Mouse (Mus musculus): ENCODE measurements around the gene Ccser2.

The Ccser2 gene

DNA sequence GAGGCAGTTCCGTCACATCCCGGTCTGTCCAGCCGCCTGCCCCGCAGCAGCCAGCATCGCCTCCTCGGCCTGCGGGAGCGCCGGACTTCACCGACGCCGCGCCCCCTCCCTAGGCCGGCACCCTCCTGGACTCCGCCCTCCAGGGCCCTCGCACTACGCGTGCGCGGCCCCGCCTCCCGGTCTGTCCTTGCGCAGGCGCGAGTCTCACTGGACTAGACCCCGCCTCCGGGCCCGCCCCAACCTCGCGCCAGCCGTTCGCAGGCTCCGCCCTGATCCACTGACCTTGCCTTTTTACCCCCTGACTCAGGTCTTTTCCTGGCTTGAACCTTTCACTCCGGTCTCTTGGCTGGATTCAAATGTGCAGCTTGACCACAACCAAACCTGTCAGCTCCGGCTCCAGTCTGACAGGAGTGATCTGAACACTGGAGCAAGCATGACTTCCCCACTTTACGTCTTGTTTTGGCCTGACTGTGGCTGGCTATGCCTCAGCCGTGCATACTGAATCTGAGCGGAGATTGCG is at the start of gene Ccser2:
Gene Ccser2 (minus strand): TSS at position 150 of the 520 bp plus-strand sequence.
- DNase-seq: peak; percentile 99

DNA sequence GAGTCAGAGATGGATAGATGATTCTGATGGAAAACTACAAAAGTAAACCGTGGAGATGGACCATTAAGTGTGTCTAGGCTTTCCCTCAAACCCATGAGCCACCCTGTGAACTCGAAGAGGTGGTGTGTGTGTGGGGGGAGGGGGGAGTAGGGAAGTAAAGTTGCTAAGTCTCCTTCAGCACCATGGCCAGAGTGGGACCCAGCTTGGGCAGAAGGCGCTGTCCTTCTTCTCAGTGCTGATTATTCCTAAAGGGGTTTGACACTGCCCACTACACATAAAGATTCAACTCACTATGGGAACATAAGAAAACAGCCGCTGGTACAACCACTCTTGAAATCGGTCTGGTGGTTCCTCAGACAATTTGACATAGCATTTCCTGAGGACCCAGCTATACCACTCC is 47.3 kb upstream of the Ccser2 start:
- no peak for DNase-seq

DNA sequence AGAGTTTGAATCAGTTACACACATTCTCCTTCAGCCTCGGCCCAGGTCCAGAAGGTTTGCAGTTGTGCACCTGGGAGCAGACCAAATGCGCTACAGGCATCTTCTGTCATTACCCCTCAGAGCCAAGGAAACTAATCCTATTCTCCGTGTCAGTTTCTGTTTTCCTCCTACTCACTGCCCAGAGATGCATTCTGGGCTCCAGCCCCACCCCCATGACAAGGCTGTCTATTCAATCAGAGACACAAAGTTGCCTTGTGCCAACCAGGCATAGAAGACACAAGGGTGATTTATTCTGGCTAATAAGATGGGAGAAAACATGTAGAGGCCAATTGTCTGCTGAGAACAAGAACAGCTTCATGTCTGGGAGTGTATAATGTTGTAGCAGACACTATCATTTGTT is 45.1 kb upstream of the Ccser2 start:
- no peak for DNase-seq

DNA sequence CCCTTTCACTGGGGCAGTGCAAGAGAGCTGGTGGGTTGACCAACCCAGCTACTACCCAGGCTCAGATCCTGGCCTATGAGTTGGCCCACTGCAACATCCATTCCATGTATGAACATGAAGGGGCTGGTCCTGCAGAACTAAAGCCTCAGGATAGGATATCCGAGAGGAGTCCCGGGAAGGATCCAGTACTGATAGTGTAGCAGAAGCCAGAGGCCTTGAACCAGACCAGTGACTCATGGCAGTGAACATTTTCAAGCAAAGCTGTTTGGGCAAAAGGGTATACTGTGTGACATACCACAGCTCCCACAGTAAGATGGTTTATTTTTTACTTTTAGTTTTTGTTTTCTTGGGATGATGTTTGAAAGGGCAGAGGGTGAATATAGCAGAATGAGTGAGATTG is 41.1 kb upstream of the Ccser2 start:
- no peak for DNase-seq

DNA sequence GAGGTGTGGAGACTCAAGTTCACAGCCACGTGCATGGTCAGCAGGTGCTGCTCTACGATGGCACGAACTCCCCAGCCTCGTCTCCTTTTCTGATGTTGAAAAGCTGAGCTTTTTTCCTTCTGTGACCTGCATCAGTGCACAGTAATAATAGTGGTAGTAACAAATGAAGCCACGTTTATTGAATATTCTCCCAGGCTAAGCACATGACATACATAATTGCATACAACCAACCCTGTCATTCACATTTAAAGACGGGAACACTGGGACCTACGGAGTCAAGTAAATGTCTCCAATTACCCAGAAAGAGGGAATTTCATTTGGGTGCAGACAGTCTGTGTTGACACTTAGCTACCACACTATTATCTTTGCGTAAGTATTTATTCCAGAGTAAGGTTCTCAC is 37.9 kb upstream of the Ccser2 start:
- no peak for DNase-seq

DNA sequence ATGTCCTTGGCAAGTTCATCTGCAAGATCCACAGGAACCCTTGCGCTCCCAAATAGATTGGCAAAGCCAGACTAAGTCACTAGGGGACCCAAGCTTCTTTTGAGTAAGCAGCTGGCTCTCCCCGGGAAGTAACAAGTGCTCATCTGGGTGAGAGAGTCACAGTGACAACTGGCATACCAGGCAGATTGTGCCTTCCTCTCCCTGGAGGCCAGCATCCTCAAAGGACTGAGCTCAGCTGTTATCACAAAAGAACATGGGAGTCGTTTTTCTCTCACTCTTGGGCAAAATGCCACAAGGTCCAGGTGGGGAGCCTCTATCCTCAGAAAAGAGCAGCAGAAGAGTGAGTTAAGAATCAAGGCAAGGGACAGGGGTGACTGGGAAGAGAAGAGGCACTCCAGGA is 37.3 kb upstream of the Ccser2 start:
- DNase-seq: no peak

DNA sequence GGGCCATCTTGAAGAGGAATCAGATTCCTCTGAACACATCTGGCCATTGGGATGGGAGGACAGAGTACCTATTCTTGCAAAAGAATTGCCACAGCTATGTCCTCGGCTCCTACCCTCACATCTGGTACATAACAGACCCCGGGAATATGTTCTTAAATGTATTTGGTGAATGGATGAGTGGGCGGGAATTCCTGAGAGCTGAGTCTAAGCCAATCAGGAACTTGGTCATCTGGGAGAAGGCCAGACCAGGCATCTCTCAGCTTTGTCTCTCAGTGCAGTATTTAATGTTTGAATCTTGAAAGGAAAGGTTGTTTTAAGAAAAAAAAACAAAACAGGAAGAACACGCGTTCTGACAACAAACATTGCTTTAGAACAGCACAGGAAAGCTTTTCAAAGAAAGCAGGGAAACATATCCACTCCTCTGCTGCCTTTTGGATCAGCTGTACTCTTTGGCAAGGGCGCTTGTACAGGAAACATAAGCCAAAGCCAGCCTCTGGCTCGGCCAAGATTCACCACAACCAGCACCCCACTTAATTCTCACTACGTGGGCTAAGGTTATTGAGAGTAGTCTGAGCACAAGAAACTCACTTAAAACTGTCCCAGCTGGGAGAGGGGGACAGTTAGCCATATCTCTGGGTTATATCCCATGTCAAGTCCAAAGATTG is 35.0 kb upstream of the Ccser2 start:
- DNase-seq: no peak

DNA sequence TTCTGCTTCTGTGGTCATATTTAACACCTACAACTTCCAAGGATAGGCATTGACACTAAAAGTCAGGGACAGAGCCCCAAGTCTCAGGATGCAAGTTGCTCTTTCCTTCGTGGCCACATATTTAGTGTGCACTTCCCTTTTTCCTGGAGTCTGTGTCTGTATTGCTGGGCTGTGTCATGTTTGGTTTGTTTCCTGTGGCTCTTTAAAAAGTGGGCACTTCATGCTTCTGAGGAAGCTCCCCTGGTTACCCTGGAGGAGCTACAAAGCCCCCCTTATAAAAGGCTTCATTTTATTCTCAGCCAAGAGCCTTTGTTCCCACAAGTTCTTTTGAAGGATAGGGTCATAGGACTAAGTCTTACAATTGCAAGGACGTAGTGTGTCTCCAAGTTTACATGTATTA is 34.3 kb upstream of the Ccser2 start:
- no peak for DNase-seq

DNA sequence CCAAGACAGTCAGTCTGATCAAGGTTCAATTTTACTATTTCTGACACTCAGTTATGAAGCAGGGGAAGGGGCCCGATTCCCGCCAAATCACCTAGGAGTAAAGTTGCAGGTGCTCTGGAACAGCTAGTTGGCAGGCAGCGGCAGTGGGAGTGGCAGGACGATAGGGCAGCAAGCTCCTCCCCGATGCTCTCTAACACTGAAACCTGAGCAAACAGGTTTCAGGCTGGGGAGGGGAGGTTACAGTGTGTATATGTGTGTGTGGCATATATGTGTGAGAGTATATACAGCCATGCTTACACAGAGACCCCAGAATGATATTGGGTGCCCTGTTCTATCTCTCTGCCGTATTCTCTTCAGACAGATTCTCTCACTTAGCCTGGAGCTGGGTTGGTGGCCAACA is 32.2 kb upstream of the Ccser2 start:
- DNase-seq: peak; percentile 9

DNA sequence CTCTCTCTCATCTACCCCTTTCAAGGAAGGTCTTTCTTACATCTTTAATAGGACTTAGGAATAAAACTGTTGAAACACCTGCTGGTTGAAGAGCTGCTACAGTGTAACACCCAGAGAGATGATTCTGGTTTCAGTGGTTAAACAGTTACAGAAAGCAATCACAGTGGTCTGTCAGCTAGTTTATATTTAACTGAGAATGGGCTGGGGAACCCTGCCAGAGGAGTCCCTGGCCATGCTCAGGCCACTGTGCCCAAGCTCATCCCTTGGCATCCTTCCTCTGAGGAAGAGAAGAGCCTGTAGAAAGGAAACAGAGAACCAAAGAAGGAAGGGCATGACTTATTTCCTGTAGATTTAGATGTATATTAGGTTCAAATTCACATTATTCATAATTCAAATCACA is 21.2 kb upstream of the Ccser2 start:
- peak; percentile 65 for DNase-seq

DNA sequence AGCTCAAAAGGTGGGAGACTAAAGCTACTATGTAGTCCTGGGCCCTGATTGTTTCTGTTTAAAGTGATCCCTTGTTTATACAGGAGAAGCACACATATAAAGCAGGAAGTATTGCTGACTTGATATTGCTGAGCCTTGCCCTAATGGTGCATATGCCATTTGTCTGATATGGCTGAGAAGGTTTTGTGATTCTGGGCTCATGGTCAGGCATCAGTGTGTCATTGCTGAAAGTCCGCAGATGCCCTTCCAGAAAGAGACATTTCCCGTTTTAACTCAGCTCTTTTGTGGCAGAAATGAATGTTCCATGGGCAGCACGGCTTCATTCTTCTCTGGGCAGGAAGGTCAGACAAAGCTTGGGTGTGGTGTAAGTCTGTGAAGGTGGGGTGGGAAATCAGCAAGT is 17.1 kb upstream of the Ccser2 start:
- DNase-seq: no peak

DNA sequence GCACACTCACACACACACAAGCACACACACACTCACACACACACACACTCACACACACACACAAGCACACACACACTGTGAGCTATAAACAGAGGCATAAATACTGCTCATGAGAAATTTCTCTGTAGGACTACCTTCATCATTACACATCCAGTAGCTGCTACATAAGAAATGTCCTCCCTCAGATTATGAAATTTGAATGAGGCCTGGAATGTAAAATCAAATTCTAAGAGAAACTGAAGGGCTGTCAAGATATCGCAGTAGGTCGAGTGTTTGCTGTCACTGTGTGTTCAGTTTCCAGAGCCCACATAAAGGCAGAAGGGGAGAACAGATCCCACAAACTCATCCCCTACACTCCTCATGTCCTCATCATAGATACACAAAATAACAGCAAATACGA is 6.4 kb upstream of the Ccser2 start:
- no peak for DNase-seq

DNA sequence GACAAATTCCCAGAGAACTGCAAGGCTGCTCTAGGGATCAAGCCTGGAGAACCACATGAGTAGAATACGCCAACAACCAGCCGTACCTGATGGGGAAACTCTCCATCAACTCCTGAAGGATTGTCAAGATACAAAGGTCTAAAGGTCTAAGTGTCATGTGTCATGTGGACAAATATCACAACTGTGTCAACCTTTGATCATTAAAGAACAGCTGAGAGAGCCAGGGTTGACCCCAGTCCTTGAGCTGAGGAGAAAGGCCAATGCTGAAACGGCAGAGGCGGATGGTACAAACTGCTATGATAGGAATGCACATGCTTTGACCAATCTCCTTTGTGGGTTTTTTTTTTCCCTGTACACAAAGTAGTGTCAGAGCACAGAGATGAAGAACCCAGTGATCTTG is 2.6 kb upstream of the Ccser2 start:
- DNase-seq: peak; percentile 31

DNA sequence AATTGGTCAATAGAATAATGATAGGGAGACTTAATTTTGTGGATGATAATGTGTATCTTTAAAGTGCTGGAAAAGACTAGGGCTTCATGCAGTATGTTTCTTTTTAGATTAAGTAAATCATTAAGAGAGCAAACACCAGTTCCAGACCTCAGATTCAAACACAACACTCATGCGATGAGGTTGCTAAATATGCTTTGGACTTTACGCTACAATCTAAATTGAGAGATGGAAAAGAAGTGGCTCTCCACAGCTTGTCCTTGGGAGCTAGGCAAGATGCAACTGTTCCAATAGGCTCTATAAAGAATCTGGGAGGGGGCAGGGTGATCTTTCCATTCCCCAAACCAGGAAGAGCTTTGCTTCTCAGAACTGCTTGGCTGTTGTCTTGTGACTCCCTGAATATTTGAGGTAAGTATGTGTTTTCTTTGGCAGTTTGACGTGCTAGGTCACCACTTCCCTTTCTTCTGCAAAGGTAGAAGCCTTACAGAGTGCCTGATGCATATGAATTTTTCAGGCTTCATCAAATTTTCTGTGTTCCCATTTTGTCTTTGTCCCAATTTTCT is 1.4 kb upstream of the Ccser2 start:
- peak; percentile 32 for DNase-seq

DNA sequence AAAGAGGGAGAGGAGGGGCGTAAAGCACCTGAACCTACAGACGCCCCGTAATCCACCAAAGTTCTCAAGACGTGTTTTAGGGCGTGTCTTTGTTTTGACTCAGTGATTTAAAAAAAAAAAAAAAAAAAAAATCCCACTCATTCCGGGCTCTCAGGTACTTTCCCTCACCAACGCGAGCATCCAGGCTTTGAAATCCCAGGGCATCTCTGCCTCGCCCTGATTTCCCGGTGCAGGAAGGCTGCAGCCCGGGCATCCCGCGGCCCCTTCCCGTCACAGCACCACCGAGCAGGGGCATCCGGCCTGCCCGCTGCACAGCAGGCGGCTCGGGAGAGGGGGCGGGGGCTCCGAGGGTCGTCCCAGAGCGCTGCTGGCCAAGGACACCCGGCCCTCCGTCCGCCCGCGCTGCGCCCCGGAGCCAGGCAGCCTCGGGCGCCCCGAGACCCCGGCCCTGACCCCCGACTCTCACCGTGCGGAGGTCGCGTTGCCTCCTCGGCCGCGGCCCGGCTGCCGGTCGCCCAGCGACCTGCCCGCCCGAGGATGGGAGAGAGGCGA is 425 bp downstream of the Ccser2 start:
- DNase-seq: no peak

DNA sequence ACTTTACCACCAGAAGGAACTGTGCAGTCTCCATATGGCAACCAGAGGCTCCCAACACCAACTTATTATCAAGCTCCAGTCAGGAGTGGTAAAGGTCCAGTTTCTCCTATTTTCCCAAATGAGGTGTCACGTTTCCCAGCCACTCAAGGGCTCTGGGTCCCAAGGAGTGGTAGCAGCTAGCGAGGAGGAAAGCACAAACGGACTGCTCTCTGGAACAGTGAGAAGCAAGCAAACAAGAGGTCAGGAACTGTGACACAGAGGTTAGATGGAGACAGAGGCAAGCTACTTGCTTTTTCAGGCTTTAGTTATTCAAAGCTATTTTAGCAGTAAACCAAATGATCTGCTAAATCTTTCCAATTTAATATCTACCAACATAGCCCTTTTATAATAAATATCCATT is 3.2 kb downstream of the Ccser2 start:
- no peak for DNase-seq

DNA sequence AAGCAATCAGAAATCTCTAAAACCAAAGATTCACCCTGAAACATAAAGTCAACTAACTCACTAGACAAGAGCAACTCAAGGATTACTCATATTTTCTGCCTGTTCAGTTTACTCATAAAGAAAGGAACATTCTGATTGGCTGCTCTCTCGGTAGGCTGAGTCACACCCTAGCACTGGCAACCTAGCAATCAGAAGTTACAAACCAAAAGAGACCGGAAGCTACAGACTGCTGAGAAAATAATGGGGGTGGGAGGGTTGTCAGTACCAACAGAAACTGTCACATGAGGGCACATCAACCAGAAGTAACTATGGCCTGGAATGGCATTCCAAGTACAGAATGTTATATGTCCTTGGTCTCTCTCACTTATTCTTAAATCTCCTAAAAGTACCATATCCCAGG is 6.1 kb downstream of the Ccser2 start:
- DNase-seq: no peak

DNA sequence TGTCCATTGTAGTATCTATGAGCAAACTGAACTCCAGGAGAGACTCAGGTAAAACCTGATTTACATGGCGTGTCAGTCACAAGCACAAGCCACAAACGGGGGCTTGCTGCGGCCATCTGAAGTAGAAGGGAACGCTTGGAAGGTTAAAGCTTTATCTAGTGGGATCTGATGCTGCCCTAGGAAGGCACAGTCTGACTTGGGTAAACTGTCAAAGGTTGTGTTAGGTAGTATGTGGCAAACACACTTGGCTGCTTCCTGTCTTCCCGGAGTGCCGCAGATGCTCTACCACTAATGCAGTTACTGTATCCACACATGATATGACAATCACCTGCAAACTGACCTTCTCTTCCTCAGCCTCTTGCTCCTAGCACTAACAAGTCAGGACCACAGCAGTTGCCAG is 10.9 kb downstream of the Ccser2 start:
- DNase-seq: no peak

DNA sequence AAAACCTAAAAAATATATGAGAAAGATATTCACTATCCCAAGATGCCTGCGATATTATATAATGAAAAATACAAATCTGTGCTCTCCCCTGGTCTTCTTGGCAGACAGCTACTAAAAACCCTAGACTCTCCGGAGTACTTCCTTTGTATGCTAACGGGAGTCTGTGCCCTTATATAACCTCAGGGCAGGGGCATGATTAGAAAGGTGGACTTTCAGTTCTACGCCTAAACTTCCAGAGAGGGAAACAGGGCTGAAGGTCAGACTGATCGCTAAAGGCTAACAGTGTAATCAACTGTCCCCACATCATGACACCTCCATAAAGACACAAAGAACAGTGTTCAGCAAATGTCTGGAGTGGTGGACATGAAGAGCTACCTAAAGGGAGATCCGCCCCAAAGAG is 11.3 kb downstream of the Ccser2 start:
- DNase-seq: no peak

DNA sequence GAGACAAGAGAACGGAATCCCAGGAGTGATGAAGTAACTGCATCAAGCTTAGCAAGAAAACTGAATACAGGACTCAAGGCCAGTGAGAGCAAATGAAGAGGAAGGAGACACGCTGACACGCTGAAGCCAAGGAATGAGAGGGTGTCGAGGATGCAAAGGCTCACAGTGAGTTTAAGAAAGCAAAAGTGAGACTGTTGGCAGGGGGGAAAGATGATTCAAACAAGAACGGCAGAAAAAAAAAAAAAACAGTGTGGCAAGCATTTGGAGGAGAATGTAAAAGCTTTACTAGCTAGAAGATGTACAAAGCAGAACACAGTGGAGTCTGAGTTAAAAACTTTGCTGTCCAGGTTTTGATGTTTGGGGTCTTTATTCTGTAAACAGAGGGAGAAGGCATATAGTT is 11.9 kb downstream of the Ccser2 start:
- no peak for DNase-seq

DNA sequence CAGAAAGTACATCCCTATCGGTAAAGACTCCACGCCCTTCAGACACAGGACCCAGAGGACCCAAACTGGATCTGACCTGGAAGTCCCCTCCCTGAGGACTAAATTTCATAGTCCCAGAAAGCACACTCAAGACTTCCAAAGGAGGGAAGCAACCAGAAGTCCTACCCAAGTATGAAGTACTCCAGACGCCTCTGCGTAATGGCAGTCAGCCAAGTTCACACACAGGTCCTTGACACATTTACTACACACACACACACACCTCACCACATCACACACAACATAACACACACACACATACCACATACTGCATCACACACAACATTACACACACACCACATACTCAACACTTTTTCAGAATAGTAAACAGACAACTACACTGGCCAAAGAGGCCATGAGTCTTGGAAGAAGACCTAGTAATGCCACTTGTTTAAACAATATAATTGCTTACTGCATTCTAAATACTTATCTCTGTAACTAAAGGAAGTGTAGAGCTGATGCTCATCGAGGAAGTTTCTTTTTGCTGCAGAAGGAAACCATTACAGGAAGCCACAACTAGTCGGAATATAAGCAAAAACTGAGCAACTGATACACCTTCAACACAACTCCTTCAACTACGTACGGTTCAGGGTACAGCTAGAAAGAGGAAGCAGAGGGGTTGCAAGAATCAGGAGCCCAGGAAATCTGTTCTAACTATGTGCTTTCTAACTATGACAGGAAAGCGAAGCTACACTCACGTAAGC is 15.7 kb downstream of the Ccser2 start:
- no peak for DNase-seq

DNA sequence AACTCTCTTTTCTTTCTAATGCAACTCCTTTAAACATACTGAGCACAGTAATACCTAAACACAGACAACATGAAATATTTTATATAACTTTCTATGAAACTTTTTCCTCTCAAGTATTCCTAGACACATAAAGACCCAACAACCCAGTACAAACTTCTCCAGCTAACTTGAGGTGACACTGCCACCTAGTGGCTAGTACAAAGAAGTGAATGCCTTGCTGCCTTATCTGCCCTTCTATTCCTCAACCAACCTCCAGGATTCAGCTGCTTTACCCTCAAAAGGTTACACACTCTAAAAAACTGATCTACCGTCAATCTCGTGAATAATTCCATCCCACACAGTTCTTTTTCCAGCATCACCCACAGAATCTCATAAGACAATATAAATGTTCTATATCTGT is 16.4 kb downstream of the Ccser2 start:
- no peak for DNase-seq

DNA sequence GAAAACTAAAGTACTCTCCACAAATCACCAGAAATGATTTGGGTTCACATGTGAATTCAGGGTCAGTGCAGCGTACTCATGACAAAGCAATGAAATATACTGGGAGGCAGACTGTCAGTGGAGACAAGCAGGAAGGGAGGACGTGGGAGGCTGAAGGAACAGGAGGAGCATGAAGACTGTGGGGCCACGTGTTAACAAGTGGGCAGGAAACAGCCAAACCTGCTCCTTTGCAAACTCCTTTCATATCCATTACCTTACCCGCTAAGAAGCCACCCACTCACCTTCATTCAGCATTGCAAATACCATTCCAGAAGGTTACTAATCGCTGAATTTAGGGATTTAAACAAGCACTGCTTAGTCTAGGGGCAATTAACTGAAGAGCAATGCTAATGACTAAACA is 25.9 kb downstream of the Ccser2 start:
- no peak for DNase-seq

DNA sequence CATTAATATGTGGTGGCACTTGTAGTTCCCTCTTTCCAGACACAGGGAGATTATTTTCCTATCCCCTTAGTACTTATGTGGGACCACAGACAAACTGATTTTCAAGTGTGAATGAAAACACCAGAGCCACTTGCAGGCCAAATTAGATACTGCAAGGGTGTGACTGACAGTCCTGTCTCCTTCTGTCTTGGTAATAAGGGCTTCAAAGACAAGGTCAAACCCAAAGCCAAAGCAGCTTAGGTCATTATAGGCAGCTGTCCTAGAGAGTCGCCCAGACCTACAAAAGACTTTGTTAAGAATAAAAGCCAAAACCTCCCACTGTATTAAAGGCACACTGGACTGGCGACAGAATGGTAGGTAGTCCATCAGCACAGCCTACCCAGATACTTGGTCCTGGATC is 30.6 kb downstream of the Ccser2 start:
- no peak for DNase-seq

Data from kidney, adult 18-20 months (tissue).